Mouse (Mus musculus): Measurements from ENCODE around the gene Polrmt. TPM values are rescaled to one million over a fixed set of nuclear protein-coding genes. Genes with fewer than 3 reads are reported as not detected.

Gene Polrmt
- polyA plus RNA-seq, 1 experiment from 2014 or later, result 54.0 TPM

- no peaks in the 10 kb centered on the region for H3K36me3 ChIP-seq
- 36% methylated on average over 27 of the region's 27 CpGs for WGBS
- no peak overlapping the region for H3K27ac ChIP-seq
- H3K27me3 ChIP-seq, result peaks cover 54% of the 10 kb centered on the region
- H3K9ac ChIP-seq (replicated peaks), result no peak overlapping the region
- H3K9me3 ChIP-seq, result no peaks in the 10 kb centered on the region
- no peak overlapping the region for H3K4me2 ChIP-seq
- no peak overlapping the region for H3K4me3 ChIP-seq (replicated peaks)
- no peak for ATAC-seq (ENCODE audit: insufficient number of reproducible peaks, insufficient read depth, low FRiP score, low TSS enrichment, low read depth)
- H3K4me1 ChIP-seq (replicated peaks), result peaks cover 16% of the 10 kb centered on the region
These were observed 37.8 kb upstream of the Polrmt start for GRCm38 (mm10) chr10:79783920-79784800.

- ATAC-seq (ENCODE audit: insufficient number of reproducible peaks, insufficient read depth, low FRiP score, low TSS enrichment, low read depth), result no peak
- no peak overlapping the region for H3K4me2 ChIP-seq
- H3K9me3 ChIP-seq, result no peaks in the 10 kb centered on the region
- H3K36me3 ChIP-seq, result no peaks in the 10 kb centered on the region
- peaks cover 65% of the 10 kb centered on the region for H3K27me3 ChIP-seq
- no peak overlapping the region for H3K9ac ChIP-seq (replicated peaks)
- no peak overlapping the region for H3K4me3 ChIP-seq (replicated peaks)
- peaks cover 25% of the 10 kb centered on the region for H3K4me1 ChIP-seq (replicated peaks)
- WGBS, result 63% methylated on average over 7 of the region's 7 CpGs
- no peak overlapping the region for H3K27ac ChIP-seq
These were observed 36.7 kb upstream of the Polrmt start for GRCm38 (mm10) chr10:79783050-79783449.

GRCm38 (mm10) chr10:79781956-79782355, 35.6 kb upstream of the Polrmt start:
- no peak for ATAC-seq (ENCODE audit: insufficient number of reproducible peaks, insufficient read depth, low FRiP score, low TSS enrichment, low read depth)
- Histone ChIP-seq H3K4me2 (no peak overlapping the region), H3K4me3 (replicated peaks) (no peak overlapping the region), H3K36me3 (no peaks in the 10 kb centered on the region), H3K9me3 (no peaks in the 10 kb centered on the region), H3K4me1 (replicated peaks) (peaks cover 36% of the 10 kb centered on the region), H3K9ac (replicated peaks) (no peak overlapping the region), H3K27me3 (peaks cover 76% of the 10 kb centered on the region), H3K27ac (no peak overlapping the region)
- 50% methylated on average over 5 of the region's 5 CpGs for WGBS

- H3K4me2 ChIP-seq, result peak overlapping the region; percentile 68
- peak overlapping the region; percentile 42 for H3K4me3 ChIP-seq (replicated peaks)
- peaks cover 39% of the 10 kb centered on the region for H3K4me1 ChIP-seq (replicated peaks)
- no peak overlapping the region for H3K27ac ChIP-seq
- no peaks in the 10 kb centered on the region for H3K36me3 ChIP-seq
- H3K9ac ChIP-seq (replicated peaks), result 0 out of 2 replicates have a peak overlapping the region, but pooled peaks have one; percentile 23
- H3K27me3 ChIP-seq, result peaks cover 81% of the 10 kb centered on the region
- H3K9me3 ChIP-seq, result no peaks in the 10 kb centered on the region
- ATAC-seq (ENCODE audit: insufficient number of reproducible peaks, insufficient read depth, low FRiP score, low TSS enrichment, low read depth), result no peak
- whole genome bisulfite sequencing, result 26% methylated on average over 21 of the region's 21 CpGs
These were observed 34.8 kb upstream of the Polrmt start for GRCm38 (mm10) chr10:79781139-79781538.

GRCm38 (mm10) chr10:79780664-79781015, 34.3 kb upstream of the Polrmt start:
- Histone ChIP-seq H3K9ac (replicated peaks) (0 out of 2 replicates have a peak overlapping the region, but pooled peaks have one; percentile 23), H3K9me3 (no peaks in the 10 kb centered on the region), H3K27me3 (peaks cover 81% of the 10 kb centered on the region), H3K4me1 (replicated peaks) (peaks cover 39% of the 10 kb centered on the region), H3K4me3 (replicated peaks) (peak overlapping the region; percentile 42), H3K27ac (no peak overlapping the region), H3K36me3 (no peaks in the 10 kb centered on the region), H3K4me2 (peak overlapping the region; percentile 68)
- peak; percentile 1; the same call in 1 of the 2 replicates for ATAC-seq (ENCODE audit: insufficient number of reproducible peaks, insufficient read depth, low FRiP score, low TSS enrichment, low read depth)
- WGBS, result 3% methylated on average over 13 of the region's 13 CpGs

GRCm38 (mm10) chr10:79779784-79780663, 33.6 kb upstream of the Polrmt start:
- peak; percentile 81 for ATAC-seq (ENCODE audit: insufficient number of reproducible peaks, insufficient read depth, low FRiP score, low TSS enrichment, low read depth)
- peaks cover 4% of the 10 kb centered on the region; the same call in 1 of the 2 replicates for H3K9me3 ChIP-seq
- peaks cover 39% of the 10 kb centered on the region for H3K4me1 ChIP-seq (replicated peaks)
- 2% methylated on average over 55 of the region's 55 CpGs for WGBS
- 0 out of 2 replicates have a peak overlapping the region, but pooled peaks have one; percentile 23 for H3K9ac ChIP-seq (replicated peaks)
- H3K4me2 ChIP-seq, result peak overlapping the region; percentile 68
- peaks cover 79% of the 10 kb centered on the region for H3K27me3 ChIP-seq
- H3K4me3 ChIP-seq (replicated peaks), result peak overlapping the region; percentile 42
- no peaks in the 10 kb centered on the region for H3K36me3 ChIP-seq
- H3K27ac ChIP-seq, result no peak overlapping the region

GRCm38 (mm10) chr10:79779193-79779592, 32.8 kb upstream of the Polrmt start:
- Histone ChIP-seq H3K36me3 (no peaks in the 10 kb centered on the region), H3K9ac (replicated peaks) (no peak overlapping the region), H3K27ac (0 out of 2 replicates have a peak overlapping the region, but pooled peaks have one; percentile 7), H3K4me3 (replicated peaks) (peak overlapping the region; percentile 42; the same call in 1 of the 2 replicates), H3K4me1 (replicated peaks) (peaks cover 39% of the 10 kb centered on the region), H3K4me2 (no peak overlapping the region), H3K27me3 (peaks cover 70% of the 10 kb centered on the region), H3K9me3 (peaks cover 6% of the 10 kb centered on the region; the same call in 1 of the 2 replicates)
- whole genome bisulfite sequencing, result 19% methylated on average over 2 of the region's 2 CpGs
- ATAC-seq (ENCODE audit: insufficient number of reproducible peaks, insufficient read depth, low FRiP score, low TSS enrichment, low read depth), result no peak

GRCm38 (mm10) chr10:79778006-79778405, 31.6 kb upstream of the Polrmt start:
- peak overlapping the region; percentile 80 for H3K4me2 ChIP-seq
- no peak overlapping the region; the same call in 1 of the 2 replicates for H3K9ac ChIP-seq (replicated peaks)
- H3K4me3 ChIP-seq (replicated peaks), result peak overlapping the region; percentile 8
- H3K27me3 ChIP-seq, result peaks cover 63% of the 10 kb centered on the region
- 15% methylated on average over 15 of the region's 15 CpGs for WGBS
- H3K27ac ChIP-seq, result no peak overlapping the region
- peaks cover 6% of the 10 kb centered on the region; the same call in 1 of the 2 replicates for H3K9me3 ChIP-seq
- ATAC-seq (ENCODE audit: insufficient number of reproducible peaks, insufficient read depth, low FRiP score, low TSS enrichment, low read depth), result no peak
- H3K36me3 ChIP-seq, result no peaks in the 10 kb centered on the region
- H3K4me1 ChIP-seq (replicated peaks), result peaks cover 39% of the 10 kb centered on the region

- Histone ChIP-seq H3K36me3 (no peaks in the 10 kb centered on the region), H3K4me2 (peak within 1 kb of the TSS; percentile 80), H3K9ac (replicated peaks) (peak within 1 kb of the TSS; percentile 66), H3K9me3 (peaks cover 12% of the 10 kb centered on the region), H3K27me3 (peaks cover 56% of the 10 kb centered on the region), H3K4me3 (replicated peaks) (peak within 1 kb of the TSS; percentile 53), H3K4me1 (replicated peaks) (peaks cover 39% of the 10 kb centered on the region), H3K27ac (no peak within 1 kb of the TSS)
- no peak for ATAC-seq (ENCODE audit: insufficient number of reproducible peaks, insufficient read depth, low FRiP score, low TSS enrichment, low read depth)
- 1% methylated on average over 39 of the region's 39 CpGs for WGBS
These were observed 30.7 kb upstream of the Polrmt start, which contains the start of gene Fstl3 for GRCm38 (mm10) chr10:79777103-79777531. TSS of gene Fstl3 (plus strand) at chr10:79777272.

GRCm38 (mm10) chr10:79774486-79775279, 28.3 kb upstream of the Polrmt start:
- WGBS, result 77% methylated on average over 5 of the region's 5 CpGs
- Histone ChIP-seq H3K4me3 (replicated peaks) (no peak overlapping the region), H3K9ac (replicated peaks) (no peak overlapping the region), H3K36me3 (no peaks in the 10 kb centered on the region), H3K27me3 (peaks cover 32% of the 10 kb centered on the region), H3K4me2 (no peak overlapping the region), H3K9me3 (peaks cover 13% of the 10 kb centered on the region), H3K4me1 (replicated peaks) (peaks cover 26% of the 10 kb centered on the region), H3K27ac (no peak overlapping the region)
- ATAC-seq (ENCODE audit: insufficient number of reproducible peaks, insufficient read depth, low FRiP score, low TSS enrichment, low read depth), result no peak
